Mouse (Mus musculus) liver, embryonic 15.5 days (tissue): Measurements from ENCODE around the gene B020031M17Rik. TPM values are rescaled to one million over a fixed set of nuclear protein-coding genes. Genes with fewer than 3 reads are reported as not detected.
"Not testable (repeated sequence)": the region's sequence is repeated elsewhere in the genome, so short reads cannot be mapped to it uniquely, and the experiment has no call there.

Experiments
- ATAC-seq: fragments of 200-750 bp; cut with Nextera tagmentation; 2 replicates; pipeline ENCODE4 v1.8.0; 2017; ENCODE audit warnings: moderate number of reproducible peaks, mild to moderate bottlenecking, moderate library complexity; ENCODE audit not compliant: insufficient read depth
- H3K27ac ChIP-seq: fragments of 300-500 bp; sonication (generic); replicated peaks from 2 replicates; pipeline ENCODE4 v1.5.1; 2015; ENCODE audit warnings: mild to moderate bottlenecking, inconsistent platforms
- H3K27me3 ChIP-seq: fragments of 300-500 bp; sonication (generic); 2 replicates; pipeline ENCODE4 v1.6.1; 2015; ENCODE audit warnings: mild to moderate bottlenecking, inconsistent platforms
- H3K36me3 ChIP-seq: fragments of 300-500 bp; sonication (generic); replicated peaks from 2 replicates; pipeline ENCODE4 v1.6.1; 2015; ENCODE audit warnings: moderate library complexity, mild to moderate bottlenecking, inconsistent platforms
- H3K4me1 ChIP-seq: fragments of 300-500 bp; sonication (generic); replicated peaks from 2 replicates; pipeline ENCODE4 v1.6.1; 2015; ENCODE audit warnings: inconsistent platforms
- H3K4me2 ChIP-seq: fragments of 300-500 bp; sonication (generic); 2 replicates; pipeline ENCODE4 v1.6.1; 2015; ENCODE audit warnings: moderate library complexity, mild to moderate bottlenecking, inconsistent platforms
- H3K4me3 ChIP-seq: fragments of 300-500 bp; sonication (generic); replicated peaks from 2 replicates; pipeline ENCODE4 v1.5.1; 2015; ENCODE audit warnings: mild to moderate bottlenecking, inconsistent platforms
- H3K9ac ChIP-seq: fragments of 300-500 bp; sonication (generic); 2 replicates; pipeline ENCODE4 v1.6.1; 2015; ENCODE audit warnings: moderate library complexity, mild to moderate bottlenecking, inconsistent platforms
- H3K9me3 ChIP-seq: fragments of 300-500 bp; sonication (generic); replicated peaks from 2 replicates; pipeline ENCODE4 v1.6.1; 2016; ENCODE audit warnings: inconsistent platforms
- WGBS: fragments of 180-500 bp; shearing (Covaris S2); methylation state at CpG from one replicate; pipeline ENCODE4 v1.1.7; 2015; ENCODE audit warnings: mixed read lengths; ENCODE audit not compliant: insufficient replicate concordance; 5-methylcytosine and 5-hydroxymethylcytosine counted together
- polyA plus RNA-seq: library from polyadenylated mRNA; unstranded; fragments of >200 nt; fragmentation: Nextera tagmentation; extraction: Ambion mirVana; gene quantifications from 2 replicates; pipeline ENCODE4 v1.2.1, GENCODE M21; 2015

B020031M17Rik gene
- not detected in 2 replicates for polyA plus RNA-seq

DNA sequence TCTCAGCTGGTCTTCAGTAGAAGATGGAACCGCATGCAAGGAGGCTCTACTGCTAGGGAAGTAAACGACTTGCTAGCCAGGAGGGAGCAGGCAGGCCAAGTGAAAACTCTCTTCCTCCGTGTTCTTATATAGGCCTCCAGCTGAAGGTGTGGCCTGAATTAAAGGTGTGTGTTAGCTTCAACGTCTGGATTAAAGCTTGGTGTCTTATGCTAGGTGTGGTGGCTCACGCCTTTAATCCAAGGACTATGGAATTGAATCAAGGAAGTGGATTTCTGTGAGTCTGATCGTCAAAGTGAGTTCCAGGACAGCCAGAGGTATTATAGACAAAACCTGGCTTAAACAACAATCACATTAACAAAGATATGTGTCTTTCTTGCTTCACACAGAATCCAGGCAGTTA is at the start of gene B020031M17Rik:
TSS of gene B020031M17Rik (minus strand) at position 101 of the 400 bp plus-strand sequence.
- not testable (repeated sequence) for H3K27ac ChIP-seq, H3K27me3 ChIP-seq, H3K9ac ChIP-seq, H3K4me1 ChIP-seq, H3K36me3 ChIP-seq, ATAC-seq, H3K9me3 ChIP-seq, H3K4me2 ChIP-seq, H3K4me3 ChIP-seq
- 57% methylated on average over 4 of the region's 6 CpGs for WGBS

DNA sequence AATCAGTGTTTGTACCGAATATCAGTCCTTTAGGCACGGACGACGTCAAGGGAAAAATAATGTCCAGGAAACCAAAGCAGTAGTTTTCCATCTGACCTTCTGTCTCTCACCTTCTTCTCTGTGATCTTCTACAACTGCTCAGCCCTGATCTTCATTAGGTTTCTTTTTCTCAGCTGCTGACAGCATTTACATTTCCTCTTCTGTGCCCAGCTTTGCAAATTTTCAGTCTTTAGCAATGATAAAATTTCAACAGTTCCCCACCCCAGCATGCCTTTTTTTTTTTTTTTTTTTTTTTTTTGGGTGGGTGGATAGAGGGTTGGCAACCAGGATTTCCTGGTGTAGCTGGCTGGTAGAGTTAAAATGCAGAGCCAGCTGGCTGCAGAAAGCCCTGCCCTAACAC is 48.6 kb upstream of the B020031M17Rik start:
- not testable (repeated sequence) for ATAC-seq, H3K27ac ChIP-seq
- no CpG with 5 or more reads among the region's 4 CpGs for WGBS

DNA sequence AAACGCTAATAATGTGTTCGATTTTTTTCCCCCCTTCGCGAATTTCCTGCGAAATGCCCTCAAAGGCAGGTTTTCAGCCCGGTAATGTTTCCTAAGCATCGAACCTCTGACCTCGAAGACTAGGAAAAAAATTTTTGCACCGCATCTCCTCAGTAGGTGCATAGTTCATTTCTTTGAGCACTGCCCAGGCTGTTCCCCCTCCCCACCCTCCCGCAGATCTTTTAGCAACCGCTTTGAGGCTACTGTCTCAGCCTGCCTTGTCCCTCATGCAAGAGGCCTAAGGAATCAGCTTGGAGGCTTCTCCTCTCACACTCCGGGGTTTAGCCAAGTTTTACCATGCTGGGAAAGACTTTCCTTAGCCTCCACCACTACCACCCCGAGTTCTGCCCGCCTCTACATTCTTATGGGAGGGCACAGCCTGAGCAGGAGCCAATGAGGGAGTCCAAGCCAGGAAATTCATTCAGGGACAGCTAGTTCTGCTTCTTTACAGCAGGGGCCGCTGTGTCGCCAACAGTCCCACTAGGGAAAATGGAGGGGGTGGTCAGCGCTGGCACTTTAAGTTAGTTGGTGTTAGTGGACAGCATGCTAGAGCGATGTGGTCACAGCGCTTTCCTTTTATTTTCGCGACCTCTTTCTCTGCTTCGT is 48.0 kb upstream of the B020031M17Rik start:
- H3K4me2 ChIP-seq, H3K27ac ChIP-seq, H3K4me3 ChIP-seq, H3K9ac ChIP-seq, H3K36me3 ChIP-seq, ATAC-seq, H3K4me1 ChIP-seq, H3K9me3 ChIP-seq, H3K27me3 ChIP-seq: not testable (repeated sequence)
- no CpG with 5 or more reads among the region's 22 CpGs for WGBS

More for the DNA sequence above, 48.6 kb upstream of the B020031M17Rik start:
- H3K4me3 ChIP-seq, H3K27me3 ChIP-seq, H3K9ac ChIP-seq, H3K4me2 ChIP-seq, H3K4me1 ChIP-seq, H3K9me3 ChIP-seq, H3K36me3 ChIP-seq: not testable (repeated sequence)

DNA sequence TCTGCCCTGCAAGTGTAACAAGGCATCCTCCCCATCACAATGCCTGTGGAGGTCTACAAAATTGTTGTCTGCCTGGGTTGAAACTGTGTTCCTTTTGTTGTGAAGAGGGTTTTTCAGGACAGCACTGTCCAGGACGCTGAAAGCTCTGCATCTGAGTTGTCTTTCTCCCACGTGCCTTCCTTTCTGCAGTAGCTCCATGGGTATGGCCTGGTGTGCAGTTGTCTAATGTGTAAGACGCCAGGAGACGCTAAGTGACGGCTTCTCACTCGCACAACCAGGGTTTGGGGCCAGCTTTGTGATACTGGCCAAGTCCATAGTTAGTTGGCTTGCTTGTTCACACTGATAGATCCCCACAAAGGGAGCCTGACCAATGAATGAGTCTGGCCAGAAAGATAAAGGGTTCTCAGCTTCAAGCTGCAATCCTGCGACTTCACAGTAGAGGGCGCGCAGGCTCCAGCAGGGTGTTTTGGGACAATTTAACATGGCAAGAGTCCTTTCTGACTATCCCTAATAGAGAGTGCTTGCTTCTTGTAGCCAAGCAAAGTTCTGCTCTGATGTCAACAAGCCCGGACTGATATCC is 41.4 kb upstream of the B020031M17Rik start:
- not testable (repeated sequence) for H3K9me3 ChIP-seq, ATAC-seq, H3K27ac ChIP-seq, H3K4me1 ChIP-seq, H3K9ac ChIP-seq, H3K4me3 ChIP-seq, H3K4me2 ChIP-seq, H3K36me3 ChIP-seq, H3K27me3 ChIP-seq
- no CpG with 5 or more reads among the region's 10 CpGs for WGBS

DNA sequence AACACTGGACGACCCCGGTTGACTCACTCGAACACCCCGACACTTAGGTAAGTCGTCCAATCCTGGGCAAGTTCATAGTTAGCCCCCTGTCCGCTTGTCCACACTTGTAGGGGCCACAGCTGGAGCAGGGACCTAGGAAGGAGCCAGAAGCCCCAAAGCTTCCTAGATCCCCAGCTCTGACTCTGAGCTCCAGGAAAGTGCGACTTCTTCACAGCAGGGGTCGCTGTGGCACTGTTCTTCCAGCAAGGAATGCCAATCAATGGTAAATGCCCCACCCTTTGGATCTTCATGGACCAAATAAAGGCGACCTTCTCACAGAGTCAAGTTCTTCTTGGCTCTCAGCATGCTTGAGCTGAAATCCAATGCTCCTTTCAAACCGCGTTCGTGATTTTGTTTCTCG is 40.7 kb upstream of the B020031M17Rik start:
- no CpG with 5 or more reads among the region's 13 CpGs for WGBS

DNA sequence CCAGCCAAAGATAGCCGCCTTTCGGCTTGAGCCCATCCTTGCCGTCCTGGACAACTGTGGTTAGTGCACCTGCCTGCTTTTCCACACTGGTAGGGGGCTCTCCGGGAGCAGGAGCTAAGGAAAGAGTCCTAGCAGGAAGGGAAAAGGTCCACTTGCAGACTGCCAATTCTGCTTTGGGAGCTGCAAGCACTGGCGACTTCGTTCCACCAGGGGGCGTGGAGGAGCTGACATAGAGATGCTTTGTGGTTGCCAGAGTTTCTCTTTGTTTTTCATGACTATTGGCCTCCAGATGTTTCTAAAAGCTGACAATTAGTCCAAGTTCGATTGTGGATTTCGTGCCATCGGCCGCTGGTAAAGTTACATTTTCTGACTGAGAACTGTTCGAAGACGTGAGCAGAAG is 18.6 kb upstream of the B020031M17Rik start:
- H3K27ac ChIP-seq, H3K9me3 ChIP-seq, H3K4me3 ChIP-seq, H3K36me3 ChIP-seq, H3K27me3 ChIP-seq, H3K4me2 ChIP-seq, H3K9ac ChIP-seq, H3K4me1 ChIP-seq, ATAC-seq: not testable (repeated sequence)
- no CpG with 5 or more reads among the region's 13 CpGs for WGBS

More for the DNA sequence above, 40.7 kb upstream of the B020031M17Rik start:
- not testable (repeated sequence) for H3K9me3 ChIP-seq, ATAC-seq, H3K4me1 ChIP-seq, H3K4me2 ChIP-seq, H3K27ac ChIP-seq, H3K36me3 ChIP-seq, H3K4me3 ChIP-seq, H3K27me3 ChIP-seq, H3K9ac ChIP-seq

DNA sequence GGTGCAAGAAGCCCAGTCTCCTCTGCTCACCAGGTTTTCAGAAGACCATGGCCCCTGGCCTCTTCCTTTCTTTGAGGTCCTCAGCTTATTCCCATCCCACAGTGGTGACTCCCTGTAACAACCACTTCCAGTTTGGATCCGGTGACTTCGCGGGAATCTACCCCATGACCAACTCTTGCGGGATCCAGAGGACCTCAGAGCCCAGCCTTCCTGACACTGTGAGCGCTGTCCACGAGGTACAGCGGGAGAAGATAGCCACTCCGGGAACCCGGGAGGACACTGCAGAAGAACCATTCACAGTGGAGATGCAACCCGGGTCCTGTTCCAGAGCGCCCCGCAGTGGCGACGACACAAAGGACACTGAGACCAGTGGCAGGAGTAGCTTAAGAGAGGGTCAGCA is 17.6 kb upstream of the B020031M17Rik start:
- H3K27me3 ChIP-seq, H3K27ac ChIP-seq, H3K36me3 ChIP-seq, H3K4me3 ChIP-seq, ATAC-seq, H3K9me3 ChIP-seq, H3K4me1 ChIP-seq, H3K4me2 ChIP-seq, H3K9ac ChIP-seq: not testable (repeated sequence)
- no CpG with 5 or more reads among the region's 14 CpGs for WGBS

DNA sequence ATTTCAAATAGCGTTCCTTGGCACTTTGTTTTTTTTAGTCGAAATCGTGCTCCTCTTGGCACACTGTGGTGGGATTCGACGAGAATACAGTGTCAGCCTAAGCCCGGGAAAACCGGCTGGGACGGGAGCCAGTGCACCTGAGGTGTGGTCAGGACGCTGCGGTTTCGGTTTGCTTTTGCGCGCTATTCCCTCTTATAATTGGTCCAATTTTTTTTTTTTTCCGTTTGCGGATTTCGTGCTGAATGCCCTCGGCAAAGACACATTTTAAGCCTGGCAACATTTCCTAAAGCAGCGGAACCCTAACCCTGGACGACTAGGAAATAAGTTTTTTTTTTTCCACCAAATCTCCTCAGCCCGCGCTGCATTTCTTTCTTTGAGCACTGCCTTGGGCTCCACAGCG is 15.4 kb upstream of the B020031M17Rik start:
- not testable (repeated sequence) for H3K27ac ChIP-seq, H3K36me3 ChIP-seq, H3K4me1 ChIP-seq, H3K9me3 ChIP-seq, H3K27me3 ChIP-seq, ATAC-seq, H3K9ac ChIP-seq
- Histone ChIP-seq H3K4me2 (peak overlapping the region; percentile 35), H3K4me3 (0 out of 2 replicates have a peak overlapping the region, but pooled peaks have one; percentile 15)
- under 1% methylated on average over 22 of the region's 22 CpGs for WGBS

DNA sequence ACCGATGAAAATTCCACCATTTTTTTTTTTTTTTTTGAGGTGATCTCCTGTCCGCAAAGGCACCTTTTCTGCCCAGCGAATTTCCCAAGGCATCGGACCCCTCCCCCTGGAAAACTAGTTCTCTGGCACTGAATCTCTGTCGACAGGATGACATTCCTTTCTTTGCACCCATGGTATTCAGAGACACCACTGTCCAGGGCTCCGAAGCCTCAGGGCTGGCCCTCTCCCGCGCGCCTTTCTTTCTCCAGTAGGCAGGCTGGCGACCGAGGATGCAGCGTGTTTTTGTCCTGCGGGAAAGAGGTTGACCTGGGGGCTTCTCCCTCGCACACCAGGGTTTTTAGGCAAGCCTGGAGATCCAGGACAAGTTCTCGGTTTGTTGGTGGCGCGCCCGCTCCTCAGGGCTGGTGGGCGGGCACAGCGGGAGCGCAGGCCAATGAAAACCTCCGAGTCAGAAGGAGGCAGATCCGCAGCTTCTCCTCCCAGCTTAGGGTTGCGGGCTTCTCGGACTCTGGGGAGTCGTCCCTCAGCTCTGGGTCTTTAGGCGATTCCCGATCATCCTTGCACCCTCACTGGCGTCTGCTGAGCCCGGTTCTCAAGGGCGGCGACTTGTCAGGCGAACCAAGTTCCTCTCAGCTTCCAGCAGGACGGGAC is 14.8 kb upstream of the B020031M17Rik start:
- H3K4me1 ChIP-seq, H3K36me3 ChIP-seq, H3K9ac ChIP-seq, ATAC-seq, H3K9me3 ChIP-seq, H3K27ac ChIP-seq, H3K27me3 ChIP-seq: not testable (repeated sequence)
- peak overlapping the region; percentile 35; the same call in 1 of the 2 replicates for H3K4me2 ChIP-seq
- under 1% methylated on average over 17 of the region's 34 CpGs for WGBS
- 0 out of 2 replicates have a peak overlapping the region, but pooled peaks have one; percentile 15 for H3K4me3 ChIP-seq

DNA sequence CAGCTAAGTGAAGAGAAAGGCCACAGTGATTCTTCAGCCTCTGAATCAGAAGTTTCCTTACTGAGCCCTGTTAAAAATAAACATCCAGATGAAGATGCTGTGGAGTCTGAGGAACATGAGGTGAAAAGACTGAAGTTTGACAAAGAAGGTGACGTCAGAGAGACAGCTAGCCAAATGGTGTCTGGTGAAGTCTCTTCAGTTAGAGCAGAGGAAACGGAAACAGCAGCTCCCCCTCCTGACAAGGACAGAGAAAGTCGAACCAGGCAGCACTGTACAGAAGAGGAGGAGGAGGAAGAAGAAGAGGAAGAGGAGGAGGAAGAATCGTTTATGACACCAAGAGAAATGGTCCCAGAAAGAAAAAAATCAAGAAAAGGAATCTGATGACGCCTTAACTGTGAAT is 12.2 kb upstream of the B020031M17Rik start:
- not testable (repeated sequence) for H3K4me1 ChIP-seq, H3K27me3 ChIP-seq, H3K9ac ChIP-seq, H3K27ac ChIP-seq, H3K9me3 ChIP-seq, H3K4me2 ChIP-seq, ATAC-seq, H3K36me3 ChIP-seq, H3K4me3 ChIP-seq
- WGBS: no CpG with 5 or more reads among the region's 5 CpGs

DNA sequence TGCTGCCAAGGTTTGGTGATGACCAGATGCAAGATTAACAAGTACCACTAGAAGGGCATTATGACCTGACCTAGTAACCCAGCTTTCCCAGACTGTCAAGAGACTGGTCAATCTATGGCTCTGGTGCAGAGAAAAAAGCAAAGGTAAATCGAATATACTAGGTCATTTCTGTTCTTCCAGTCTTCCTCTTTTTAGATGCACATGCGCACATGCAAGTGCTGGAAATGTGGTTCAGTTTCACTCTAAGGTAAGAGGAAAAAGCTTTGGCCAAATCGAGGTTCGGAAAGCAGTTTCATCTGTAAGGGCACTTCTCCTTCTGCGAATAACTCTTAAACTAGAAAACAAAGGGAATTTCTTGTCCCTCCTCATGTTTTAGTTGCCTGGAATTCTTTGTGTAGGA is 5.0 kb upstream of the B020031M17Rik start:
- not testable (repeated sequence) for H3K9ac ChIP-seq, H3K9me3 ChIP-seq, H3K27me3 ChIP-seq, H3K4me2 ChIP-seq, ATAC-seq, H3K4me3 ChIP-seq, H3K27ac ChIP-seq, H3K36me3 ChIP-seq, H3K4me1 ChIP-seq
- no CpG with 5 or more reads among the region's 5 CpGs for WGBS
